Mouse (Mus musculus): ENCODE measurements around the gene Lin52.

- TF ChIP-seq GATA1 (IDR thresholded peaks at IDR 0.05; ENCODE audit: borderline replicate concordance, low read length) (no peak), FLI1 (IDR thresholded peaks at IDR 0.05; ENCODE audit: low read length) (no peak)
Observed at GRCm38 (mm10) chr12:84487324-84488056, 36.3 kb downstream of the Lin52 start.
